Mouse (Mus musculus) forebrain, postnatal 0 days (tissue): ENCODE measurements around the gene Plekha1. TPM values are rescaled to one million over a fixed set of nuclear protein-coding genes. Genes with fewer than 3 reads are reported as not detected.

Experiments used
- ATAC-seq: fragments of 200-750 bp; cut with Nextera tagmentation; 2 replicates; pipeline ENCODE4 v1.8.0; 2017; ENCODE audit warnings: mild to moderate bottlenecking, moderate library complexity
- DNase-seq: peaks from one replicate; pipeline ENCODE4 v3.0.0-alpha.2; 2015
- H3K27ac ChIP-seq: fragments of 300-500 bp; sonication (generic); 2 replicates; pipeline ENCODE4 v1.5.1; 2014; ENCODE audit warnings: low read depth, mild to moderate bottlenecking, antibody characterized with exemption, low read length, moderate library complexity, mixed read lengths
- H3K27me3 ChIP-seq: fragments of 300-500 bp; sonication (generic); 2 replicates; pipeline ENCODE4 v1.6.1; 2014; ENCODE audit warnings: mild to moderate bottlenecking, low read length, mixed read lengths; ENCODE audit not compliant: insufficient read depth
- H3K36me3 ChIP-seq: fragments of 300-500 bp; sonication (generic); 2 replicates; pipeline ENCODE4 v1.6.1; 2014; ENCODE audit warnings: mild to moderate bottlenecking, moderate library complexity; ENCODE audit not compliant: insufficient read depth
- H3K4me1 ChIP-seq: fragments of 300-500 bp; sonication (generic); 2 replicates; pipeline ENCODE4 v1.6.1; 2014; ENCODE audit warnings: antibody characterized with exemption; ENCODE audit not compliant: insufficient read depth
- H3K4me2 ChIP-seq: fragments of 300-500 bp; sonication (generic); 2 replicates; pipeline ENCODE4 v1.6.1; 2014; ENCODE audit warnings: low read depth, mild to moderate bottlenecking, moderate library complexity
- H3K4me3 ChIP-seq: fragments of 300-500 bp; sonication (generic); 2 replicates; pipeline ENCODE4 v1.5.1; 2014; ENCODE audit warnings: low read depth, low read length, mixed read lengths
- H3K9ac ChIP-seq: fragments of 300-500 bp; sonication (generic); 2 replicates; pipeline ENCODE4 v1.6.1; 2014; ENCODE audit warnings: mild to moderate bottlenecking
- H3K9me3 ChIP-seq: fragments of 300-500 bp; sonication (generic); 2 replicates; pipeline ENCODE4 v1.6.1; 2016; ENCODE audit warnings: low read length
- CTCF ChIP-seq: sonication (generic); IDR thresholded peaks from 2 replicates; pipeline ENCODE4 v1.5.1; 2016; ENCODE audit warnings: antibody characterized with exemption, control low read depth, low read depth
- WGBS: fragments of 180-500 bp; shearing (Covaris S2); extraction: QIAGEN DNeasy Blood & Tissue Kit; methylation state at CpG from one replicate; pipeline ENCODE4 v1.1.7; 2014; 5-methylcytosine and 5-hydroxymethylcytosine counted together
- microRNA-seq, 2 experiments: library from miRNA; unstranded; fragments of <30 nt; microRNA quantifications; one replicate each; pipeline ENCODE4; 2016
- polyA plus RNA-seq: library from polyadenylated mRNA; unstranded; fragments of >200 nt; fragmentation: Nextera tagmentation; extraction: Ambion mirVana; gene quantifications from 2 replicates; pipeline ENCODE4 v1.2.1, GENCODE M21; 2015
- total RNA-seq: library from RNA; depleted of rRNA; stranded (reverse); fragments of >200 nt; gene quantifications from 2 replicates; pipeline ENCODE4 v1.2.3, GENCODE M21; 2014; rRNA removed

Plekha1 gene
- total and polyA plus RNA-seq, 2 experiments from 2014 or later: 47.7 to 112 TPM

DNA sequence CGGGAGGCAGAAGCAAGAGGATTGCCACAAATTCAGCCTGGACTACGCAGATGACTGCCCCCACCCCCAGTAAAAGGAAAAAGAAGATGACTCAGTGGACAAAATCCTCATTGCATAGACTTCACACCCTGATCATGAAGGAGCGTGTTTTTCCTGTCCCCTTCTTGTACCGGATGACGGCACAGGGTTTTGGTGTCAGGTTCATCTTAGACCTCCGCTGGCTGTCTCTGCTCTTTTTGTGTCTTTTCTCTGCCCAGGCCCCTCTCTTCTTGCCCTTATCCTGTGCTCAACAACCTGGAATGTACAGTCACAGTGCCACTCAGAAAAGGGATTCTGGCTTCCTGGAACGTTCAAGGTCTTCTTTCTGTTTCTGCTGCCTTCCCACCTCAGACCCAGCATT lies 84.9 kb downstream of the Plekha1 start:
- H3K4me3 ChIP-seq: no peak overlapping the region
- no peak overlapping the region for H3K9ac ChIP-seq
- no peak overlapping the region for H3K4me2 ChIP-seq
- WGBS: 95% methylated on average over 7 of the region's 7 CpGs
- DNase-seq (no peak), ATAC-seq (no peak)
- no peak for TF ChIP-seq CTCF
- no peak overlapping the region for H3K27ac ChIP-seq
- H3K36me3 ChIP-seq: no peaks in the 10 kb centered on the region
- peaks cover 3% of the 10 kb centered on the region; the same call in 1 of the 2 replicates for H3K4me1 ChIP-seq
- H3K9me3 ChIP-seq: no peaks in the 10 kb centered on the region
- no peaks in the 10 kb centered on the region for H3K27me3 ChIP-seq

DNA sequence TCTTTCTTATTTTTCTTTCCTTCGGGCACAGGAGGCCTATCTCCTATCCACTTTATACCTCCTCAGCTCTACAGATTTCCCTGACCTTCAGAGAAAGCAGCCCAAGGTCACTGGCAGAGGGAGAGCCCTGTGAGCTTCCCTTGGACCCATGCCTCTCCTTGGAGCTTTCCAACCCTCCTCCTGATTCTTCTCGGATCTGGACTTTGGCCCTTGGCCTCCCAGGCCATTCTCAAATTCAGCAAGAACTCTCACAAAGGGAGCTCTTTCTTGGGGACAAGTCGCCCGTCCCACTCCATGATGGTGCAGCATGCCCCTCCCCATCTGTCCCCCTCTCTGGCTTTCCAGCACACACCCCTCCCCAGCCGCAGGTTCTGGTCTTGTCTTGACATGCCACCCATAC lies 85.4 kb downstream of the Plekha1 start:
- no peaks in the 10 kb centered on the region for H3K36me3 ChIP-seq
- no peak overlapping the region for H3K9ac ChIP-seq
- H3K9me3 ChIP-seq: no peaks in the 10 kb centered on the region
- no peak overlapping the region for H3K4me3 ChIP-seq
- no peak for ATAC-seq
- 89% methylated on average over 5 of the region's 5 CpGs for WGBS
- no peaks in the 10 kb centered on the region for H3K27me3 ChIP-seq
- no peak overlapping the region for H3K4me2 ChIP-seq
- no peak for TF ChIP-seq CTCF
- H3K27ac ChIP-seq: no peak overlapping the region
- peaks cover 3% of the 10 kb centered on the region; the same call in 1 of the 2 replicates for H3K4me1 ChIP-seq
- DNase-seq: no peak

DNA sequence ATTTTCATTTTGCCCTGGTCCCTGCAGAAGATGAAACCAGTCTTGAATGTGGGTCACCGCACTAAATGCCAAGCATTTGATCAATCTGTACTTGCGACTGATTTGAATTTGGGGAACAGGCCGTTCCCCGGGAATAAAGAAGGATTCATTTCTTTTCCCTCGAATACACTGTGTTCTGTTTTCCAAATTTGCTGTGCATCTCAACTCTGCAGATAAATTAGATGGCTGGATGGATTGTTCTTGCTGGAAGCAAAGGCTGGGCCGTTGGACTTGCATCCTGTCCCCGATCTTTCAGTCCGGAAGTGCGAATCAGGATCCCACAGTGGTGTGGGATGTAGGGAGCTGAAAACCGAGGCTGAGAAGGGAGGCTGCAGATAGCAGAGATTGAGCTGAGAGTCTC lies 87.8 kb downstream of the Plekha1 start:
- Histone ChIP-seq H3K27me3 (no peaks in the 10 kb centered on the region), H3K36me3 (no peaks in the 10 kb centered on the region), H3K27ac (no peak overlapping the region), H3K4me2 (no peak overlapping the region), H3K9me3 (no peaks in the 10 kb centered on the region), H3K4me3 (no peak overlapping the region), H3K4me1 (peaks cover 3% of the 10 kb centered on the region; the same call in 1 of the 2 replicates), H3K9ac (no peak overlapping the region)
- 87% methylated on average over 10 of the region's 10 CpGs for WGBS
- no peak for TF ChIP-seq CTCF
- DNase-seq (no peak), ATAC-seq (no peak)

DNA sequence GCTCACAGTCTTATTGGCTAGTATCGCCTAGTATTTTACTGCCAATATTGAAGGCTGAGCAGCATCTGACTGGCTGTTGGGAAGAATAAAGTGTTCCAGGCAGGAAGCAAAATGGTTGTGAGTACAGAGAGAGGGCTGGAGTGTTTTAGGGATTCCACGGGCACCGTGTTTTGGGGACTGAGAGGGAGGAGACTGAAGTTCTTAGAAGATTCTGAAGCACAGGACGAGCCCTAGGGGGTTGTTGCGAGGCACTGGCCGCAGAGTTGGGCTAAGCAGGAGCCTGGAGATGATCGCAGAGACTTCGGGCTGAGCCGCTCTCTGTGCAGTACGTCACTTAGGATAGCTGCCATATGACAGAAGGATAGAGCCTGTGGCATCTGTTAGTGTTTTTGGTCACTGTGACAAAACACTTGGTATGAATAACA lies 88.6 kb downstream of the Plekha1 start:
- no peak overlapping the region for H3K9ac ChIP-seq
- H3K27ac ChIP-seq: no peak overlapping the region
- DNase-seq (peak; percentile 83), ATAC-seq (peak; percentile 89)
- H3K27me3 ChIP-seq: no peaks in the 10 kb centered on the region
- no peaks in the 10 kb centered on the region for H3K36me3 ChIP-seq
- no peak overlapping the region for H3K4me3 ChIP-seq
- no peaks in the 10 kb centered on the region for H3K4me1 ChIP-seq
- H3K4me2 ChIP-seq: no peak overlapping the region
- WGBS: 65% methylated on average over 10 of the region's 10 CpGs
- H3K9me3 ChIP-seq: no peaks in the 10 kb centered on the region
- no peak for TF ChIP-seq CTCF

DNA sequence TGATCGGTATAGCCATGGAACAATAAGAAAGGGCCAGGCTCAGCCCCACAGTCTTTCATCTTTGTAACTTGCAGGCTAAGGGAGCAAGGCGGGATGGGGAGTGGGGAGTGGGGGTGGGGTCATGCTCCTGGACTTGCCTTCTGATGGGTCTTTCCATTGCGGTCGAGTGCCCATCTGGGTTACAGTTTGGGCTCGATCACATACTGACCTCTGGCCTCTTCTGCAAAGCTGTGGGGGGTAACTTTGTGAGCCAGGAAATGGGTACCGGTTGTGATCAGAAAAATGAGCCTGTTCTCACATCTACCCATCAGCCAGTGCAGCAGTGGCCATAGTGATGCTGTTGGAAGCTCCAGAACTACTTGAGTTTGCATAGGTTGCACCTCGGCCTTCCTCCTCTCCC lies 93.0 kb downstream of the Plekha1 start:
- TF ChIP-seq CTCF: no peak
- H3K4me1 ChIP-seq: no peaks in the 10 kb centered on the region
- ATAC-seq (no peak), DNase-seq (no peak)
- H3K4me3 ChIP-seq: no peak overlapping the region
- no peaks in the 10 kb centered on the region for H3K9me3 ChIP-seq
- H3K27me3 ChIP-seq: no peaks in the 10 kb centered on the region
- no peak overlapping the region for H3K27ac ChIP-seq
- 67% methylated on average over 7 of the region's 7 CpGs for WGBS
- H3K4me2 ChIP-seq: no peak overlapping the region
- no peak overlapping the region for H3K9ac ChIP-seq
- no peaks in the 10 kb centered on the region for H3K36me3 ChIP-seq

DNA sequence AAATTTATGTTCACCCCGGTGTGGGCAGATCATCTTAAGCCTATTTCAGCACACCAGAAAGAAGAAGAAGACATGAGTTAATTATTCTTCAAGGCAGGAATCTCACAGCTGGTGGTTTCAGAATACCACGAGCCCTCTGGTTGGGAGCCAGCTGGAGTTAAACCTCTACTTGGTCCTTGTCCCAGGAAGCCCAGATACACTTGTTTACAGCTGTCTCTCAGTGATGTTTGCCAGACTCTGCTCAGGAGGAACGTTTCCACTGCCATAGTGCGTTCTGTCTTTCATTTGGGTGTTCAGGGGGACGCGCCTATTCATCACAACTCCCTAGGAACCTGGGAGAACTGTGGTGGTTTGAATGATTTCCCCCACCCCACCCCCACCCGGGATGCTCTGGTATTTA lies 94.3 kb downstream of the Plekha1 start:
- ATAC-seq: 0 out of 2 replicates have a peak, but pooled peaks have one; percentile 29
- H3K4me1 ChIP-seq: no peaks in the 10 kb centered on the region

DNA sequence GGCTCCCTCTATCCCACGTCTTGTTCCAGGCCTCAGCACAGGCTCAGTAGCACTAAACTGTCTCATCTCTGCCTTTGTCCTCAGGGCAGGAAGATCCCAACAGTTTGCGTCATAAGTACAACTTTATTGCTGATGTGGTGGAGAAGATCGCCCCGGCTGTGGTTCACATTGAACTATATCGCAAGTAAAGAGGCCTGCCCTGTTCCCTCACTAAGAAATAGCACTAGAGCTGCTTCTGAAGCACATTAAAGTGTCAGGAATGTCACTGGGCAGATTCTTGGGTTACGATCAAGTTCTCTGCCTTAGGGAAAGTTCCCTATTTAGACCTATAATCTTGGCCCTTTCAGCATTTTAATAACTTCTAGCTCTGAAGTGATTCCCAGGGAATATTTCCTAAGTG lies 95.9 kb downstream of the Plekha1 start:
- no peak for TF ChIP-seq CTCF
- no peaks in the 10 kb centered on the region for H3K9me3 ChIP-seq
- H3K27me3 ChIP-seq: no peaks in the 10 kb centered on the region
- WGBS: 91% methylated on average over 6 of the region's 6 CpGs
- H3K4me3 ChIP-seq: no peak overlapping the region
- DNase-seq (no peak), ATAC-seq (no peak)
- H3K27ac ChIP-seq: no peak overlapping the region
- H3K4me2 ChIP-seq: no peak overlapping the region
- H3K9ac ChIP-seq: no peak overlapping the region
- H3K36me3 ChIP-seq: no peaks in the 10 kb centered on the region
- no peaks in the 10 kb centered on the region for H3K4me1 ChIP-seq

More for the DNA sequence above, 94.3 kb downstream of the Plekha1 start:
- DNase-seq: peak; percentile 41
- TF ChIP-seq CTCF: no peak
- 47% methylated on average over 7 of the region's 7 CpGs for WGBS
- no peak overlapping the region for H3K4me2 ChIP-seq
- H3K27me3 ChIP-seq: no peaks in the 10 kb centered on the region
- no peak overlapping the region for H3K9ac ChIP-seq
- H3K27ac ChIP-seq: peak overlapping the region; percentile 29; the same call in 1 of the 2 replicates
- no peaks in the 10 kb centered on the region for H3K9me3 ChIP-seq
- no peaks in the 10 kb centered on the region for H3K36me3 ChIP-seq
- no peak overlapping the region for H3K4me3 ChIP-seq

Small RNA genes lying within 50 kb of the gene (microRNA-seq; reads per million reads assigned to microRNA genes)
- gene Mir7061: 0.77 to 0.85 reads per million in 2 experiments

Other genes with a start within 250 kb of the Plekha1 start
- 0.10 and 0.31 TPM in 2 replicates for gene Btbd16, start 91.7 kb upstream of the Plekha1 start, total RNA-seq
- gene Btbd16, start 91.7 kb upstream of the Plekha1 start, polyA plus RNA-seq: 0.26 and 0.41 TPM in 2 replicates
- 30.4 and 36.2 TPM in 2 replicates for gene Htra1, start 70.4 kb downstream of the Plekha1 start, total RNA-seq
- gene Htra1, start 70.4 kb downstream of the Plekha1 start, polyA plus RNA-seq: 31.7 and 37.3 TPM in 2 replicates
- gene Dmbt1, start 166.3 kb downstream of the Plekha1 start, total RNA-seq: not detected in 2 replicates
- not detected in 2 replicates for gene Dmbt1, start 166.3 kb downstream of the Plekha1 start, polyA plus RNA-seq